Mouse (Mus musculus) 416B (cell line): Measurements from ENCODE around the gene Zfp874a.

Experiments used
- DNase-seq: peaks from one replicate; pipeline ENCODE4 v3.0.0; 2011; ENCODE audit warnings: low read depth

The Zfp874a gene

DNA sequence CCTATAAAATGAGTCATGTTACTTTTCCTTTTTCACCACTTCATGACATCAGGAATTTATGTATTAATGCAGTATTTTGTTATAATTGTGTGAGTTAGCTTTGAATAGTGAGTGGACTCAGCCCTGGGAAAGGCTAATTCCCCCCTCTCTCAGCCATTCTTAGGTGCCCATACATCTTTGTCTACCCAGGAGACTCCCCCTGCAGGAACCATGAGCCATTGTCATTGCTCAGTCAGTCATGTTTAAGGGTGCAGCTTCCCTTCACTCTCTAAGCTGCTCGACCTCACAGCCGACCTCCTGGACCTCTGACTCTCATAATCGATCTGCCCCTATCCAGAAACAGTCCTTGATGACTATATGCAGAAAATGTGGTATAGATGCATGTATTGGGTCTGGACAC, 75.2 kb downstream of the Zfp874a start:
- peak; percentile 46 for DNase-seq

DNA sequence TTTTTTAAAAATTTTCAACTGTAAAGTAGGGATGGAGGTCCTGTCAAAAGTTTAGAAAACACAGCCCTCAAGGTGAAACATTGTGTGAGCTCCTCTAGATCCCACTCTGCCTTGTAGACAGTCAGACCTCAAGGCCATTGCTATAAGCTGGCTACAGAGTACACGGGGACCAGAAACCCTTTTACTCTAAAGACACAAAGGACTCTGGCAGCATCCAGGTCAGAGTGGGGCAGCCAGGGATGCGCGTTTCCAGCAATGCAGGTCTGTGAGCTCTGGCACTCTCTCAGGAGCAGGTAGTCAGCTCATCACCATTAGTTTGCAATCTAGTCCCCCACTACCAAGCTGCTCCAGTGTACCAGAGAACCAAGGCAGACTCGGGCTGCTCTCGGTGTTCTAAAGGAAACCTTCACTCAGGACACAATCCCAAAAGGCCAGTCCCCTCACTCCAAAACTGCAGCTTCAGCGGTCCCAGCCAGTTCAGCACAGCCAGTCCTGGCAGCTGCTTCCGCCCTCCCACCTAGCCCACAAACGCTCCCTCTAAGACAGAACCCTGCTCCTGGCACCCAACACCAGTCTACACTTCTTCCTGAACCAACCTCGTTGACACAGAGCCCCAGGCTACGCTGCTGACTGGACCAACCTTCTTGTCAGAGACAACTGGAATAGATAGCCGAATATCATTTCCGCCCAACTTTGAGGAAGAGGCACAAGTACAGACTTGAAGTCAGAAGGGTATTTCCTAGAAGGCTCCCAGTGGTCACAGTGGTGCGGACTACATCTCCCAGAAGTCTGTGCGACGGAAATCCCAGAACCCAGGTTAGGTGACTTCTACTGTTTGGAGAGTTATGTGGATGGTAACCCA, 76.1 kb downstream of the Zfp874a start, which contains the start of the genes Gm28041 and Zfp456:
Gene Gm28041 (minus strand): TSS at position 684 of the 862 bp plus-strand sequence.
Gene Zfp456 (minus strand): TSS at position 761 of the 862 bp plus-strand sequence.
- DNase-seq: peak; percentile 91
